Mouse (Mus musculus) embryonic facial prominence, embryonic 14.5 days (tissue): Measurements from ENCODE around the gene Prrg4. TPM values are rescaled to one million over a fixed set of nuclear protein-coding genes. Genes with fewer than 3 reads are reported as not detected.
"Not testable (repeated sequence)": the region's sequence is repeated elsewhere in the genome, so short reads cannot be mapped to it uniquely, and the experiment has no call there.

ENCODE experiments used
- ATAC-seq: fragments of 200-750 bp; cut with Nextera tagmentation; 2 replicates; pipeline ENCODE4 v1.8.0; 2017; ENCODE audit warnings: low read depth, moderate number of reproducible peaks, moderate TSS enrichment
- DNase-seq: peaks from one replicate; pipeline ENCODE4 v3.0.0-alpha.2; 2015; ENCODE audit warnings: low spot score
- H3K27ac ChIP-seq: fragments of 300-500 bp; sonication (generic); replicated peaks from 2 replicates; pipeline ENCODE4 v1.5.1; 2014; ENCODE audit warnings: low read depth, mild to moderate bottlenecking, low read length, moderate library complexity
- H3K27me3 ChIP-seq: fragments of 300-500 bp; sonication (generic); replicated peaks from 2 replicates; pipeline ENCODE4 v1.6.1; 2014; ENCODE audit warnings: low read length; ENCODE audit not compliant: control insufficient read depth, insufficient read depth
- H3K36me3 ChIP-seq: fragments of 300-500 bp; sonication (generic); 2 replicates; pipeline ENCODE4 v1.6.1; 2014; ENCODE audit warnings: low read length, mixed read lengths; ENCODE audit not compliant: control insufficient read depth, insufficient read depth
- H3K4me1 ChIP-seq: fragments of 300-500 bp; sonication (generic); 2 replicates; pipeline ENCODE4 v1.6.1; 2014; ENCODE audit warnings: antibody characterized with exemption, low read length; ENCODE audit not compliant: control insufficient read depth, insufficient read depth
- H3K4me2 ChIP-seq: fragments of 300-500 bp; sonication (generic); 2 replicates; pipeline ENCODE4 v1.6.1; 2014; ENCODE audit warnings: low read depth, mild to moderate bottlenecking, low read length, moderate library complexity, mixed read lengths
- H3K4me3 ChIP-seq: fragments of 300-500 bp; sonication (generic); 2 replicates; pipeline ENCODE4 v1.5.1; 2014; ENCODE audit warnings: low read depth, mild to moderate bottlenecking, low read length
- H3K9ac ChIP-seq: fragments of 300-500 bp; sonication (generic); 2 replicates; pipeline ENCODE4 v1.6.1; 2014; ENCODE audit warnings: low read depth, mild to moderate bottlenecking, low read length, moderate library complexity, mixed read lengths
- H3K9me3 ChIP-seq: fragments of 300-500 bp; sonication (generic); 2 replicates; pipeline ENCODE4 v1.6.1; 2016; ENCODE audit warnings: low read length; ENCODE audit not compliant: control insufficient read depth
- WGBS: fragments of 180-500 bp; shearing (Covaris S2); extraction: QIAGEN DNeasy Blood & Tissue Kit; methylation state at CpG from one replicate; pipeline ENCODE4 v1.1.7; 2014; 5-methylcytosine and 5-hydroxymethylcytosine counted together
- polyA plus RNA-seq: library from polyadenylated mRNA; unstranded; fragments of >200 nt; fragmentation: Nextera tagmentation; extraction: Ambion mirVana; gene quantifications from 2 replicates; pipeline ENCODE4 v1.2.1, GENCODE M21; 2014

Gene Prrg4
- polyA plus RNA-seq, 1 experiment from 2014 or later = 3.0 TPM

DNA sequence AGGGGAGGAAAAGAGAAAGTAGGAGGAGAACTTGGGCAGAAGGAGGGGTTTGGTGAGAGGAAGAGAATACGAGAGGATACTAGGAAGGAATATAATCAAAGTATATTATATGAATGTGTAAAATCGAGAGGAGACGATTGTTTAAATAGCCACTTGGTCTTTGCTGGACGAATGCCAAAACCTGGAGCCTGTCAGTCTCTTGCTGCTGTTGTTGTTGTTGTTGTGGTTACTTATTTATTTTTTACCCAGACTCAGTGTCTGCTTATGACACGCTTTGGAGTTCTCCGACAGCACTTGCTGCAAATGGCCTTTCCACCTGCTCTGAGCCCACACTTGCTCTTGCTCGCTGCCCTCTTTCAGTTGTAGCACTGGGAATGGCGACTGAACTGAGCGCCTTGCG lies 10.8 kb upstream of the Prrg4 start:
- Histone ChIP-seq H3K27me3 (no peaks in the 10 kb centered on the region), H3K9ac (no peak overlapping the region), H3K4me3 (no peak overlapping the region), H3K27ac (no peak overlapping the region), H3K9me3 (no peaks in the 10 kb centered on the region), H3K4me1 (no peaks in the 10 kb centered on the region), H3K36me3 (no peaks in the 10 kb centered on the region), H3K4me2 (no peak overlapping the region)
- WGBS = 85% methylated on average over 10 of the region's 10 CpGs
- ATAC-seq = no peak
- DNase-seq = no peak

DNA sequence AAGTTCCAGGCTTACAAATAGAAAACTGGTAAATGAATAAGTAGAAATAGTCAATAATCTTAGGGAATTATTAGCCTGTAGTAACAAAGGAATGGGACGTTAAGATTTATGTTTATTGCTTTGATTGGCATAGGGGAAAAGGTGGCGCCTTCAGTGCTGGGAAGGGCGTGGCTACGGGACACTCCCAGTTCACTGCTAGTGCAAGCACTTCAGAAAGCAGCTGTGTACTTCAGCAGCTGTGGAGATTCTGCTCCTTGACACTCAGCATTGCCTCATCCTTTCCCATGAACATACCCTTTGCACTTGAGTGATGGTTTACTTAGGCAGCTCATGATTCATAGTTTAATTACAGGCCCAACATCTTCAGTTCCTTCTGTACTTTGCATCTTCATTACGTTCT lies 9.4 kb upstream of the Prrg4 start:
- H3K27ac ChIP-seq = no peak overlapping the region
- H3K9ac ChIP-seq = no peak overlapping the region
- H3K9me3 ChIP-seq = no peaks in the 10 kb centered on the region
- H3K4me2 ChIP-seq = no peak overlapping the region
- DNase-seq = peak; percentile 52
- no peaks in the 10 kb centered on the region for H3K27me3 ChIP-seq
- no peak for ATAC-seq
- H3K4me3 ChIP-seq = no peak overlapping the region
- WGBS = 67% methylated on average over 5 of the region's 5 CpGs
- no peaks in the 10 kb centered on the region for H3K36me3 ChIP-seq
- no peaks in the 10 kb centered on the region for H3K4me1 ChIP-seq

DNA sequence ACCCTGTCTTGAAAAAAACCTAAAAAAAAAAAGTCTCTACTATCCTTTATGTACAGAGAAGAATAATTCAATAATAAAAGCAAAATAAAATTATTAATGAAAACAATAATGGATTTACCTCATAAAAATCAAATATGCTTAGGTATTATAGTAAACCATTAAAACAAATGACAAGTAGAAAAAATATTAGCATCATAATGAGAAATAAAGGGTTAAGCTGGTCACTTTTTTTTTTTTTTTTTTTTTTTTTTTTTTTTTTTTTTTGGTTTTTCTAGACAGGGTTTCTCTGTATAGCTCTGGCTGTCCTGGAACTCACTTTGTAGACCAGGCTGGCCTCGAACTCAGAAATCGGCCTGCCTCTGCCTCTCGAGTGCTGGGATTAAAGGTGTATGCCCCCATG lies 8.4 kb upstream of the Prrg4 start:
- DNase-seq, H3K9me3 ChIP-seq, H3K9ac ChIP-seq, H3K27me3 ChIP-seq, H3K4me3 ChIP-seq, H3K36me3 ChIP-seq, H3K27ac ChIP-seq, H3K4me2 ChIP-seq, ATAC-seq, H3K4me1 ChIP-seq: not testable (repeated sequence)
- 89% methylated on average over 3 of the region's 3 CpGs for WGBS

DNA sequence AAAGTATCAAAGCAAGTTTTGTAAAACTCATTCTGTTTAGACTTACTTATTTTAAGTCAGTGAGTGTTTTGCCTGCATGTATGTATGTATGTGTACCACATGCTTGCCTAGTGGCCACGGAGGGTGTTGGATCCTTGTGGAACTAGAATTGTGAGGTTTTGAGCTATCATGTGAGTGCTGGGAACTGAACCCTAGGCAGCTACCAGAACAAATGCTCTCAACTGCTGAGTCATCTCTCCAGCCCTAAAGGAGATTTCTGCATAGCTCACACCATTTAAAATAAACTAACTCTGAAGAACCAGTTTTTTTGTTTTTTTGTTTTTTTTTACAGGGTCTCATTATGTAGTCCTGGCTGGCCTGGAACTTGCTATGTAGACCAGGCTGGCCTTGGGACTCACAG lies 6.5 kb upstream of the Prrg4 start:
- DNase-seq (no peak), ATAC-seq (no peak)
- WGBS = 41% methylated on average over 1 of the region's 1 CpGs
- Histone ChIP-seq H3K36me3 (no peaks in the 10 kb centered on the region), H3K4me2 (no peak overlapping the region), H3K9ac (no peak overlapping the region), H3K27ac (no peak overlapping the region), H3K4me1 (no peaks in the 10 kb centered on the region), H3K9me3 (no peaks in the 10 kb centered on the region), H3K4me3 (no peak overlapping the region), H3K27me3 (no peaks in the 10 kb centered on the region)

DNA sequence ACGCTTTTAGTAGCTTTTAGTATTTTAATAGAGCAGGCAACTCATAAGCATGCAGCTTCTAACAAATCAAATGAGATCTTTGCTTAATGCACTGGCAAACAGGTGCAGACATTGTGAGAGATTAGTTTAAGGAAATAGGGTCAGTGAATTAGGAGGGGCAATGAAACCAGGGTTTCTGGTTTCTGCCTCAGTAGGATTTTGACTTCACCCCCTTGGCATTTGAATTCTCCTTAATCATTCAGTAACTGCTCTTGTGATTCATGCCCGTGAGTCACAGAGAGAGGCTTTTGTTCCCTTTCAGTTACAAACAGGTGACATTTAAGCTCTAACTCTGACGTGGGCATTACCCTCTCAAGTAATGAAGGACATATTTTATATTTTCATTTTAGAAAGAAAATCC lies 6.1 kb upstream of the Prrg4 start:
- Histone ChIP-seq H3K27ac (no peak overlapping the region), H3K9me3 (no peaks in the 10 kb centered on the region), H3K27me3 (no peaks in the 10 kb centered on the region), H3K4me1 (no peaks in the 10 kb centered on the region), H3K4me2 (no peak overlapping the region), H3K9ac (no peak overlapping the region), H3K36me3 (no peaks in the 10 kb centered on the region), H3K4me3 (no peak overlapping the region)
- ATAC-seq = no peak
- peak; percentile 34 for DNase-seq
- 27% methylated on average over 3 of the region's 3 CpGs for WGBS

DNA sequence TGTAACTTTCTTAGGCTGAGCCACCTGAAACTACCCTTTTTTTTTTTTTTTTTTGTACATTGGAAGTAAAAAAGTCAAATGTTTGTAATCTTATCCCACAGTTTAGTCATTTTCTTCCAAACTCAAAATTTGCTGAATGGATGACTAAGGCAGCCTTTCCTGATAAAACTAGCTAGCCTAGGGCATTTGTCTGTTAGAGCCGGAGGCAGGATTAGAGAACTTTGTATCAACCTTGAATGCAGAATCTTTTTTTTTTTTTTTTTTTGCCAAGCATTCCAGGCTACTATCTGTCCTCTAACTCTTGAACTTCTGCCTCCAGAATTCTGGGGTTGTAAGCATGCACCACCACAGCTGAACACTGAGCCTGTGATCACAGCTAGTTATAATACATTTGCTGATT lies 5.2 kb upstream of the Prrg4 start:
- H3K4me2 ChIP-seq = no peak overlapping the region
- H3K9me3 ChIP-seq = no peaks in the 10 kb centered on the region
- WGBS = 77% methylated on average over 1 of the region's 1 CpGs
- H3K4me3 ChIP-seq = no peak overlapping the region
- ATAC-seq (no peak), DNase-seq (no peak)
- H3K4me1 ChIP-seq = no peaks in the 10 kb centered on the region
- no peak overlapping the region for H3K27ac ChIP-seq
- no peaks in the 10 kb centered on the region for H3K36me3 ChIP-seq
- H3K9ac ChIP-seq = no peak overlapping the region
- H3K27me3 ChIP-seq = no peaks in the 10 kb centered on the region

DNA sequence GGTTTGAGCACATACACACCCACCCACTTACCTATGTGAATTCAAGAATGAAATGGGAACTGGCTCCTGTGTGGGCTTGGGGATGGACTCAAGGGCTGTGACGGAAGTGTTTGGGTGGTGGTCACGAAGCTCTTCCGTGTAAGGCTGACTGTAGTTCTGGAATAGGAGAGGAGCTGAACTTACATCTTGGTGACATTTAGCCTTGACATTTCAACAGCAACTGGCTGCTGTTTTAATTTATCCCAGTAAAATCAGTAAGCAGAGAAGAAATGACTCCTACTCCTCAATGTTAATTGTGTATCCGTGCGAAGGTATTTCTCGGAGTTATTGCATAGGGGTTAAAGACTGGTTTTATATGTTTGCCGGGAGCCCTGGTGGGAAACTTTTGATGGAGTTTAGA lies 2.9 kb upstream of the Prrg4 start:
- Histone ChIP-seq H3K27me3 (0 out of 2 replicates have a peak, but pooled peaks cover 6% of the 10 kb centered on the region), H3K4me2 (no peak overlapping the region), H3K4me3 (no peak overlapping the region), H3K9me3 (no peaks in the 10 kb centered on the region), H3K9ac (no peak overlapping the region), H3K27ac (no peak overlapping the region), H3K36me3 (no peaks in the 10 kb centered on the region), H3K4me1 (peaks cover 5% of the 10 kb centered on the region; the same call in 1 of the 2 replicates)
- 88% methylated on average over 7 of the region's 7 CpGs for WGBS
- DNase-seq (no peak), ATAC-seq (no peak)

DNA sequence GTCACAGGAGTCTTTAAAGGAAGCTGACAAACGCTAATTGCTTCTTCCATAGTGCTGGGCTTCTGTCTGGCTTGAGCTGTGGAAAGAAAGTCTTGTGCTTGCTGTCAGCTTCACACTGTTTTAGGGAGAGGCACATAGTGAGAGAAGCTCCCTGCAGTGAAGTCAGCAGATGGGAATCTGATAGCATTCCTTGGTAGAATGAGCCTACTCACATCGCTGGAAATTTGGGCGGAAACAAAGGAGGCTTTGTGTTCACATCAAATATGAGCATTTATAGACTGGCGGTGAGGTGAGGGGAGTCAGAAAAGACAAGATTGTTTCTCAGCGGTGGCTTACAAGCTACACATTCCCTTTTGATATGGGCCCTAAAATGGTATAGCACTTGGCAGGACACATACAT lies 2.0 kb upstream of the Prrg4 start:
- no peaks in the 10 kb centered on the region for H3K9me3 ChIP-seq
- H3K27me3 ChIP-seq = 0 out of 2 replicates have a peak, but pooled peaks cover 6% of the 10 kb centered on the region
- peak; percentile 66 for DNase-seq
- H3K4me3 ChIP-seq = no peak overlapping the region
- no peak overlapping the region for H3K9ac ChIP-seq
- no peaks in the 10 kb centered on the region for H3K36me3 ChIP-seq
- no peak for ATAC-seq
- H3K4me2 ChIP-seq = no peak overlapping the region
- WGBS = 15% methylated on average over 5 of the region's 5 CpGs
- H3K27ac ChIP-seq = no peak overlapping the region
- peaks cover 5% of the 10 kb centered on the region; the same call in 1 of the 2 replicates for H3K4me1 ChIP-seq

DNA sequence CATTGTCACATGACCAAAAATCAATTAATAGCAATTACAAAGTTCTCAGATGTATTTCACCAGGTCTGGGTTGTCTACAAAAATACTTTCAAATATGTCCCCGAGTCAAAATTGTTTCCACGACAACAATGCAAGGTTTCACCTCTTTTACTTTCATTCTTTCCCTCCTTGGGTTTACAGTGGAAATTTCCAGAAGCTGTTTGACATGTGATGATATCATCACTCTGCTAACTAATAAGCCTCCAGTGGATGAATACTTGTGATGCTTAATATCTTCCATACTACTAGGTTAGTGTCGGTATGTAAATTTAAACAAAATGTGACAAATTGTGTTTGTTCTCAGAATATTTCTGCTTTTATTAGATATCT lies 299 bp upstream of the Prrg4 start:
- no peak for ATAC-seq

More for the DNA sequence above, 299 bp upstream of the Prrg4 start:
- H3K4me1 ChIP-seq = peaks cover 10% of the 10 kb centered on the region; the same call in 1 of the 2 replicates
- H3K27ac ChIP-seq = no peak overlapping the region
- H3K36me3 ChIP-seq = no peaks in the 10 kb centered on the region
- peak overlapping the region; percentile 56 for H3K4me3 ChIP-seq
- 65% methylated on average over 3 of the region's 3 CpGs for WGBS
- 0 out of 2 replicates have a peak overlapping the region, but pooled peaks have one; percentile 66 for H3K9ac ChIP-seq
- H3K27me3 ChIP-seq = 0 out of 2 replicates have a peak, but pooled peaks cover 6% of the 10 kb centered on the region
- peak overlapping the region; percentile 97 for H3K4me2 ChIP-seq
- H3K9me3 ChIP-seq = no peaks in the 10 kb centered on the region
- no peak for DNase-seq
